Mouse (Mus musculus): ENCODE results near the gene Cfap74.

GRCm38 (mm10) chr4:155420137-155420536, 11.1 kb downstream of the Cfap74 start:
- TF ChIP-seq GATA1 (IDR thresholded peaks at IDR 0.05; ENCODE audit: low read length) (no peak), TAL1 (IDR thresholded peaks at IDR 0.05; ENCODE audit: low read length) (no peak)
